Mouse (Mus musculus) ES-Bruce4 (cell line): Measurements from ENCODE around the gene Togaram2. TPM values are rescaled to one million over a fixed set of nuclear protein-coding genes. Genes with fewer than 3 reads are reported as not detected.

Experiments used
- H3K27ac ChIP-seq: 2 replicates; pipeline ENCODE4 v1.5.1; 2012; ENCODE audit warnings: low read length, inconsistent platforms; ENCODE audit not compliant: insufficient read depth
- H3K27me3 ChIP-seq: 2 replicates; pipeline ENCODE4 v1.6.1; 2012; ENCODE audit warnings: mild to moderate bottlenecking, low read length, inconsistent platforms; ENCODE audit not compliant: control insufficient read depth, poor library complexity, insufficient read depth, severe bottlenecking
- H3K36me3 ChIP-seq: 2 replicates; pipeline ENCODE4 v1.6.1; 2012; ENCODE audit warnings: inconsistent platforms, mild to moderate bottlenecking, low read length, moderate library complexity; ENCODE audit not compliant: control insufficient read depth, poor library complexity, insufficient read depth, severe bottlenecking
- H3K4me1 ChIP-seq: one replicate; pipeline ENCODE4 v1.8.1; 2011; ENCODE audit warnings: low read length; ENCODE audit not compliant: control insufficient read depth, insufficient read depth
- H3K4me3 ChIP-seq: 2 replicates; pipeline ENCODE4 v1.5.1; 2011; ENCODE audit warnings: low read depth, mild to moderate bottlenecking, low read length
- H3K9ac ChIP-seq: 2 replicates; pipeline ENCODE4 v1.6.1; 2012; ENCODE audit warnings: low read depth, mild to moderate bottlenecking, inconsistent platforms; ENCODE audit not compliant: poor library complexity, severe bottlenecking
- H3K9me3 ChIP-seq: replicated peaks from 2 replicates; pipeline ENCODE4 v1.6.1; 2012; ENCODE audit warnings: mild to moderate bottlenecking, low read length, inconsistent platforms; ENCODE audit not compliant: control insufficient read depth, poor library complexity, insufficient read depth, severe bottlenecking
- CTCF ChIP-seq: IDR thresholded peaks from one replicate; pipeline ENCODE4 v1.8.1; 2011; ENCODE audit warnings: low read depth, low read length
- EP300 ChIP-seq: IDR thresholded peaks from 2 replicates; pipeline ENCODE4 v1.6.1; 2011; ENCODE audit warnings: low read depth, low read length; ENCODE audit not compliant: insufficient read depth
- POLR2A ChIP-seq: IDR thresholded peaks from one replicate; pipeline ENCODE4 v1.8.1; 2011; ENCODE audit warnings: low read length; ENCODE audit not compliant: insufficient read depth
- polyA plus RNA-seq: library from polyadenylated mRNA; stranded (reverse); fragments of >200 nt; gene quantifications from 2 replicates; pipeline ENCODE4 v1.2.4, GENCODE M21; 2011; ENCODE audit warnings: low read depth; ENCODE audit not compliant: missing spikeins, insufficient read depth, insufficient read length

Gene Togaram2
- polyA plus RNA-seq, 1 experiment = not detected

GRCm38 (mm10) chr17:71683281-71683680, 10.2 kb downstream of the Togaram2 start:
- no peaks in the 10 kb centered on the region for H3K9me3 ChIP-seq
- H3K4me1 ChIP-seq = no peaks in the 10 kb centered on the region
- H3K9ac ChIP-seq = no peak overlapping the region
- no peak overlapping the region for H3K4me3 ChIP-seq
- no peaks in the 10 kb centered on the region for H3K36me3 ChIP-seq
- TF ChIP-seq CTCF = no peak
- TF ChIP-seq POLR2A = no peak
- no peak for TF ChIP-seq EP300
- no peak overlapping the region for H3K27ac ChIP-seq
- no peaks in the 10 kb centered on the region for H3K27me3 ChIP-seq

GRCm38 (mm10) chr17:71684103-71684608, 11.1 kb downstream of the Togaram2 start:
- H3K4me1 ChIP-seq = no peaks in the 10 kb centered on the region
- no peak overlapping the region for H3K9ac ChIP-seq
- H3K27me3 ChIP-seq = no peaks in the 10 kb centered on the region
- H3K36me3 ChIP-seq = no peaks in the 10 kb centered on the region
- TF ChIP-seq CTCF (no peak), EP300 (no peak), POLR2A (no peak)
- no peak overlapping the region for H3K27ac ChIP-seq
- no peaks in the 10 kb centered on the region for H3K9me3 ChIP-seq
- H3K4me3 ChIP-seq = no peak overlapping the region

- H3K27ac ChIP-seq = no peak overlapping the region
- no peaks in the 10 kb centered on the region for H3K36me3 ChIP-seq
- peak; percentile 50 for TF ChIP-seq CTCF
- TF ChIP-seq POLR2A = no peak
- TF ChIP-seq EP300 = no peak
- no peaks in the 10 kb centered on the region for H3K27me3 ChIP-seq
- H3K4me1 ChIP-seq = no peaks in the 10 kb centered on the region
- H3K9ac ChIP-seq = no peak overlapping the region
- H3K9me3 ChIP-seq = no peaks in the 10 kb centered on the region
- H3K4me3 ChIP-seq = no peak overlapping the region
Measured at GRCm38 (mm10) chr17:71687436-71687835, 14.4 kb downstream of the Togaram2 start.

GRCm38 (mm10) chr17:71689903-71690302, 16.8 kb downstream of the Togaram2 start:
- H3K4me1 ChIP-seq = no peaks in the 10 kb centered on the region
- H3K9me3 ChIP-seq = no peaks in the 10 kb centered on the region
- H3K36me3 ChIP-seq = no peaks in the 10 kb centered on the region
- no peaks in the 10 kb centered on the region for H3K27me3 ChIP-seq
- no peak overlapping the region for H3K4me3 ChIP-seq
- TF ChIP-seq EP300 (no peak), POLR2A (no peak), CTCF (no peak)
- no peak overlapping the region for H3K9ac ChIP-seq
- no peak overlapping the region for H3K27ac ChIP-seq

GRCm38 (mm10) chr17:71691361-71691875, 18.4 kb downstream of the Togaram2 start:
- H3K9me3 ChIP-seq = no peaks in the 10 kb centered on the region
- H3K36me3 ChIP-seq = no peaks in the 10 kb centered on the region
- no peak overlapping the region for H3K9ac ChIP-seq
- no peak for TF ChIP-seq POLR2A
- H3K4me1 ChIP-seq = no peaks in the 10 kb centered on the region
- no peak overlapping the region for H3K4me3 ChIP-seq
- no peaks in the 10 kb centered on the region for H3K27me3 ChIP-seq
- H3K27ac ChIP-seq = no peak overlapping the region

GRCm38 (mm10) chr17:71693313-71693712, 20.3 kb downstream of the Togaram2 start:
- no peak overlapping the region for H3K9ac ChIP-seq
- no peaks in the 10 kb centered on the region for H3K27me3 ChIP-seq
- H3K4me1 ChIP-seq = no peaks in the 10 kb centered on the region
- H3K27ac ChIP-seq = no peak overlapping the region
- H3K4me3 ChIP-seq = no peak overlapping the region
- no peaks in the 10 kb centered on the region for H3K9me3 ChIP-seq
- TF ChIP-seq CTCF (no peak), EP300 (no peak), POLR2A (no peak)
- H3K36me3 ChIP-seq = no peaks in the 10 kb centered on the region
